Comparison of ENCODE assay signal across 11 mouse cellular contexts in the genomic region with DNA sequence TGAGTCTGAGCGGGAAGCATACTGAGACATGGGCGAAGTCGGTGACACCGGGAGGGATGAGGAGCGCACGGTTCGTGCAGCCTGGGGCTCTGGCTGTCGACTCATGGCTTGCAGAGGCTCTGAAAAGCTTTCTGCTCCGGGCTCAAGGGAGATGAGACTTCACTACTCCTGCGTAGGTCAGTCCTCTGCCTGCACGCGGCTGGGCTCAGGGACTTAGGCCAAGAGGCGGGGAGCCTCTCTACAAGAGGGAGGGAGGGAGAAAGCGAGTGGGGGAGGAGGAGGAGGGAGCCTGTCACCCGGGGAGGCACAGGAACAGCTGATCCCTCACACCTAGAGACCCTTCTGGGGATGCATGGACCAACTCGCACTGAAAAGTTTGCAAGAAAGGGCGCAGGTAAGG. TPM values are rescaled to one million over a fixed set of nuclear protein-coding genes. Genes with fewer than 3 reads are reported as not detected.
DNase-seq lines count a peak whose midpoint lies in the region; ATAC-seq lines count a peak whose summit lies in the region.
"Had no signal": no experiment of that assay in that cellular context is flagged by ENCODE, and none has a peak within 500 bp of the region (broad histone marks: within the 10 kb centered on the region; RNA-seq: fewer than 3 reads in every experiment).

A gene (minus strand): TSS at position 164 of the 400 bp plus-strand sequence.

- peak; percentile 6 to 20 for DNase-seq in cerebellum, postnatal 10 days
- no peak for DNase-seq in cerebellum, postnatal 36 days
- DNase-seq in kidney, postnatal 14 days = peak; percentile 4
- DNase-seq in kidney, adult 8-10 months = no peak
- peak; percentile 68 for DNase-seq in gastrocnemius, postnatal 25 days
- no peak for DNase-seq in right cerebral cortex, adult 2 months (ENCODE audit: low spot score in 2 of 2)

- H3K4me1 ChIP-seq in neural tube, embryonic 15.5 days = peaks cover 5% of the 10 kb centered on the region; the same call in 1 of the 2 replicates
- H3K4me1 ChIP-seq: limb, embryonic 13.5 days; megakaryocyte, embryonic 14.5 days had no signal

- no peak within 1 kb of the TSS for H3K4me3 ChIP-seq in neural tube, embryonic 15.5 days (replicated peaks)
- H3K4me3 ChIP-seq: limb, embryonic 13.5 days; megakaryocyte, embryonic 14.5 days had no signal

- no peaks in the 10 kb centered on the region for H3K9me3 ChIP-seq in neural tube, embryonic 15.5 days (replicated peaks)
- H3K9me3 ChIP-seq: limb, embryonic 13.5 days; megakaryocyte, embryonic 14.5 days had no signal

- H3K4me2 ChIP-seq in neural tube, embryonic 15.5 days = peak within 1 kb of the TSS; percentile 22; the same call in 1 of the 2 replicates
- H3K4me2 ChIP-seq: limb, embryonic 13.5 days had no signal

- no peak within 1 kb of the TSS for H3K9ac ChIP-seq in neural tube, embryonic 15.5 days (replicated peaks)
- H3K9ac ChIP-seq: limb, embryonic 13.5 days had no signal

- no peak for ATAC-seq in neural tube, embryonic 15.5 days (ENCODE audit: low FRiP score)
- no peak for ATAC-seq in megakaryocyte progenitor cell, adult 5-6 weeks (replicated peaks; ENCODE audit: poor library complexity)

- no peaks in the 10 kb centered on the region for H3K36me3 ChIP-seq in neural tube, embryonic 15.5 days
- H3K36me3 ChIP-seq: limb, embryonic 13.5 days had no signal

- 15% methylated on average over 17 of the region's 17 CpGs for WGBS in neural tube, embryonic 15.5 days

- no peak within 1 kb of the TSS for H3K27ac ChIP-seq in neural tube, embryonic 15.5 days (replicated peaks)
- H3K27ac ChIP-seq: limb, embryonic 13.5 days had no signal

- H3K27me3 ChIP-seq in neural tube, embryonic 15.5 days (replicated peaks) = peaks cover 22% of the 10 kb centered on the region

RNA-seq across cellular contexts. Expression of the gene that starts here (rescaled TPM):
- 10 to 100 TPM; 69.2 to 93.6 TPM for total RNA-seq in gastrocnemius, postnatal 25 days (2021)
- 0.10 TPM in 1 of 2 replicates, not detected in the other for polyA plus RNA-seq in neural tube, embryonic 15.5 days (2015; fragmentation: Nextera tagmentation; extraction: Ambion mirVana)
- total RNA-seq in megakaryocyte progenitor cell, adult 5-6 weeks (2015) = not detected in 2 replicates
- not detected in 2 replicates for total RNA-seq in megakaryocyte progenitor cell, adult 5-6 weeks (2017)
- polyA plus RNA-seq: heart, postnatal 0 days; limb, embryonic 13.5 days had no signal

Comparison
In these comparisons a context has a peak if more than half of its experiments do, and no peak if none do; other contexts are left out.
1. RNA of the gene that starts here (total RNA-seq): 69.2 to 93.6 TPM in gastrocnemius, postnatal 25 days; not detected in megakaryocyte progenitor cell, adult 5-6 weeks; every median in the first group is over 10 times any median in the second.
2. DNase-seq: peak in cerebellum, postnatal 10 days (2 of 2), kidney, postnatal 14 days (single experiment) and gastrocnemius, postnatal 25 days (single experiment); none in cerebellum, postnatal 36 days (0 of 2), kidney, adult 8-10 months (0 of 2) and right cerebral cortex, adult 2 months (0 of 2).